Mouse (Mus musculus) neural tube, embryonic 15.5 days (tissue): ENCODE measurements at regions not wholly inside any gene's neighbourhood (a gene's known extent, or its start where the extent isn't known, plus 50 kb on each side); places are given as distances from the start of the nearest gene placed in this dataset.

ENCODE experiments used
- ATAC-seq: fragments of 200-750 bp; cut with Nextera tagmentation; 2 replicates; pipeline ENCODE4 v1.8.0; 2017; ENCODE audit warnings: mild to moderate bottlenecking, moderate TSS enrichment, moderate library complexity; ENCODE audit not compliant: low FRiP score
- H3K27ac ChIP-seq: fragments of 300-500 bp; sonication (generic); replicated peaks from 2 replicates; pipeline ENCODE4 v1.5.1; 2015; ENCODE audit warnings: mild to moderate bottlenecking, inconsistent platforms
- H3K27me3 ChIP-seq: fragments of 300-500 bp; sonication (generic); replicated peaks from 2 replicates; pipeline ENCODE4 v1.6.1; 2015; ENCODE audit warnings: inconsistent platforms
- H3K36me3 ChIP-seq: fragments of 300-500 bp; sonication (generic); 2 replicates; pipeline ENCODE4 v1.6.1; 2015; ENCODE audit warnings: inconsistent platforms
- H3K4me1 ChIP-seq: fragments of 300-500 bp; sonication (generic); 2 replicates; pipeline ENCODE4 v1.6.1; 2015; ENCODE audit warnings: inconsistent platforms
- H3K4me2 ChIP-seq: fragments of 300-500 bp; sonication (generic); 2 replicates; pipeline ENCODE4 v1.6.1; 2015; ENCODE audit warnings: inconsistent platforms, mild to moderate bottlenecking, moderate library complexity
- H3K4me3 ChIP-seq: fragments of 300-500 bp; sonication (generic); replicated peaks from 2 replicates; pipeline ENCODE4 v1.5.1; 2015; ENCODE audit warnings: mild to moderate bottlenecking, inconsistent platforms
- H3K9ac ChIP-seq: fragments of 300-500 bp; sonication (generic); replicated peaks from 2 replicates; pipeline ENCODE4 v1.6.1; 2015; ENCODE audit warnings: mild to moderate bottlenecking, inconsistent platforms
- H3K9me3 ChIP-seq: fragments of 300-500 bp; sonication (generic); replicated peaks from 2 replicates; pipeline ENCODE4 v1.6.1; 2016; ENCODE audit warnings: inconsistent platforms
- WGBS: fragments of 180-500 bp; shearing (Covaris S2); methylation state at CpG from one replicate; pipeline ENCODE4 v1.1.7; 2015; ENCODE audit warnings: mixed read lengths; 5-methylcytosine and 5-hydroxymethylcytosine counted together

DNA sequence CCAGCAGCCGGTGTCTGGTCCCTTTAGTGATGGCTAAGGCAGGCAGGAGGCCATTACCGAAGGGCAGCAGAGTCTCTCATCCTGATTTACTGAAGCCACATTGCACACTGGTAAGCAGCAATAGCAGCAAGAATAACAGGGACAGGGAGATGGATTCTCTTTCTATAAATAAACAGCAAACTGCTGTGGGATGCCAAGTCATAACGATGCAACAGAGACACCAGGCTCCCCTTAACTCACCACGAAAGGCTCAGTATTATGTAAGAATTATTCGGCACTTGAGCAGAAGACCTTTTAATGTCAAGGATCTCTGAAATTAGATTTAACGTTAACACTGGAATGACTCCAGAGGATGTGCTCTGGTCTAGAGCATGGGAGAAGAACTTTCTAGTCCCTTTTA is 202.1 kb downstream of the Ddx10 start:
- no peaks in the 10 kb centered on the region for H3K27me3 ChIP-seq
- no peak overlapping the region for H3K27ac ChIP-seq
- H3K36me3 ChIP-seq = no peaks in the 10 kb centered on the region
- H3K4me1 ChIP-seq = no peaks in the 10 kb centered on the region
- H3K4me3 ChIP-seq = no peak overlapping the region
- 52% methylated on average over 6 of the region's 6 CpGs for WGBS
- no peaks in the 10 kb centered on the region for H3K9me3 ChIP-seq
- no peak overlapping the region for H3K4me2 ChIP-seq
- H3K9ac ChIP-seq = no peak overlapping the region
- no peak for ATAC-seq

DNA sequence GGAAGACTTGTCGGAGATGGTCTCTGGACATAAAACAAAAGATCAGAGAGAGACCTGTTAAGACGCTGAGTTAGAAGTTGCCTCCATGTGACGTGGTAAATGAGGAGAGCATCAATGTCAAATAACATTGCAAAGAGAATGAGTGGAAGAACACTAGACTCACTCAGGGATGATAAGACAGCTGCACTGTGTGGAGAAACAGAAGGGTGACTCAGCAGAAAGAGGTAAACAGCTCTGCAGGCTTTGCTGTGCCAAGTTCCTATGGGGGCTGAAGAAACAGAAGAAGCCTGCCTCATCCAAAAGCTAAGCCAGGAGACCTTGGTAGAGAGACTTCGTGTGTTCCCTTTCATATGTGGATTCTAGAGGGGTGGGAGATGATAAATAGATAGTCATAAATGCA is 214.1 kb downstream of the Ddx10 start:
- ATAC-seq = no peak
- H3K4me2 ChIP-seq = no peak overlapping the region
- H3K27me3 ChIP-seq = no peaks in the 10 kb centered on the region
- no peaks in the 10 kb centered on the region for H3K4me1 ChIP-seq
- no peaks in the 10 kb centered on the region for H3K36me3 ChIP-seq
- no peak overlapping the region for H3K27ac ChIP-seq
- H3K4me3 ChIP-seq = no peak overlapping the region
- WGBS = 85% methylated on average over 4 of the region's 4 CpGs
- H3K9ac ChIP-seq = no peak overlapping the region
- no peaks in the 10 kb centered on the region for H3K9me3 ChIP-seq

DNA sequence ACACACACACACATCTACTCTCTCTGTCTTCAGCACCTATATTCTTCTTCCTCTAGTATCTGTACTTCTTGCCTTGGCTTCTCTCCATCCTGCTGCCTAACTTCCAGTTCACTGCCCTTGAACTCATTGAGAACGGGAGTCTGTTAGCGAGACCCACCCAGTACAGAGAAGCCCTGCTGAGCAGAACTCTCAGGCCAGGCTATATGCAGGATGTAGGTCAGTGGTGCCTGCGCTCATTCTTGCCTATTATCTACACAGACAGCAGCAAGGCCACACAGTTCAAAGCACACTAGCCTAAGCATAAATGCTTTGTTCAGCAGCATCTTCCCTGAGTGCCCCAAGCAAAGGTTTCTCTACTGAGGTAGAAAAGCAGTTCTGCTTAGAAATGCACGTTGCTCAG is 225.8 kb downstream of the Ddx10 start:
- Histone ChIP-seq H3K27me3 (no peaks in the 10 kb centered on the region), H3K27ac (no peak overlapping the region), H3K9ac (no peak overlapping the region), H3K9me3 (no peaks in the 10 kb centered on the region), H3K4me3 (no peak overlapping the region), H3K4me1 (no peaks in the 10 kb centered on the region), H3K4me2 (no peak overlapping the region), H3K36me3 (no peaks in the 10 kb centered on the region)
- no peak for ATAC-seq
- WGBS = 82% methylated on average over 4 of the region's 4 CpGs

DNA sequence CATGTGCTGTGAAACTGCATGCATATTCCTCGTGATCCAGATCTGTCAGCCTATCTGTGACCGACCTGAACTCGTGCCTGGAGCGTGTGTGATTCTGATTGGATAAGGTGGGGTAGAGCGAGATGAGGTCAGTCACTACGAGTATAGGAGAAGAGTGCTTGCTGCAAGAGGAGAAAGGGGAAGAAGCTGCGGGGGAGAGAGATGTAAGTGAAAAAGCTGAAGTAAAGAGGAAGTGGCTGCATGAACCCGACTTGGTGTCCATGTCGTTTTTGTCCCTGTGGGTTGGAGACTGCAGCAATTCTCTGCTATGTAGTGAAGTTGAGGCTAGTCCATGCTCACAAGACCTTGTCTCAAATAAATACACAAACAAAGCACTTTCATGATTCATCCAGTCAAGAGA is 237.1 kb downstream of the Ddx10 start:
- H3K27ac ChIP-seq = no peak overlapping the region
- H3K4me3 ChIP-seq = no peak overlapping the region
- H3K9ac ChIP-seq = no peak overlapping the region
- H3K27me3 ChIP-seq = no peaks in the 10 kb centered on the region
- no peak for ATAC-seq
- WGBS = 88% methylated on average over 9 of the region's 9 CpGs
- no peaks in the 10 kb centered on the region for H3K4me1 ChIP-seq
- no peaks in the 10 kb centered on the region for H3K36me3 ChIP-seq
- no peaks in the 10 kb centered on the region for H3K9me3 ChIP-seq
- no peak overlapping the region for H3K4me2 ChIP-seq

DNA sequence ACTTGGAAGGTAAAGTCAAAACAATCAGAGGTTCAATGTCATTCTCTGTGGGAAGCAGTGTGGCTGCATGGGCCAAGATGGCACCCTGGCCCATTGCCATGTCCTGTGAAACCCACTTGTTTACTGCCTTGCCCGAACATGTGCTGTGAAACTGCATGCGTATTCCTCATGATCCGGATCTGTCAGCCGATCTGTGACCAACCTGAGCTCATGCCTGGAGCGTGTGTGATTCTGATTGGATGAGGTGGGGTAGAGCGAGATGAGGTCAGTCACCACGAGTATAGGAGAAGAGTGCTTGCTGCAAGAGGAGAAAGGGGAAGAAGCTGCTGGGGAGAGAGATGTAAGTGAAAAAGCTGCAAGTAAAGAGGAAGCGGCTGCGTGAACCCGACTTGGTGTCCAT is 240.5 kb downstream of the Ddx10 start:
- Histone ChIP-seq H3K4me1 (no peaks in the 10 kb centered on the region), H3K9ac (no peak overlapping the region), H3K27ac (no peak overlapping the region), H3K9me3 (no peaks in the 10 kb centered on the region), H3K27me3 (no peaks in the 10 kb centered on the region), H3K4me2 (no peak overlapping the region), H3K4me3 (no peak overlapping the region), H3K36me3 (no peaks in the 10 kb centered on the region)
- WGBS = 93% methylated on average over 10 of the region's 10 CpGs
- ATAC-seq = no peak

DNA sequence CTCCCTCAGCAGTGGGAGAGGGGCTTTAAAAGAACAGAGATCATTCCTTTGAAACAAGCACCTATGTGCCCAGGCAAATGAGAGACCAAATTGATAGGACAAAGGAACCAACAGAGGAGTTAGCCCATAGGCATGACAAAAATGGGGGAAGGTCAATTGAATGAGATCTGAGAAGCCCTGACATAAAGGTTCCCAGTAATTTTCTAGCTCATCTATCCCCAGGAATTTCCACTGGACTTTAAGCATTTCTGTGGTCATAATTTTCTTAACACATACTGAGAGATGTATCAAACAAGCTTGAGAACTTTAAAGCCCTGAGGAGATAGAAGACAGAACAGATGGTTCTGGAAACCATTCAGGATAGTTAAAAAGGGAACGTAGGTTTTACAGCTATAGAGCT is 241.8 kb downstream of the Ddx10 start:
- no peak for ATAC-seq
- Histone ChIP-seq H3K4me3 (no peak overlapping the region), H3K9me3 (no peaks in the 10 kb centered on the region), H3K36me3 (no peaks in the 10 kb centered on the region), H3K27ac (no peak overlapping the region), H3K4me1 (no peaks in the 10 kb centered on the region), H3K27me3 (no peaks in the 10 kb centered on the region), H3K4me2 (no peak overlapping the region), H3K9ac (no peak overlapping the region)
- 65% methylated on average over 1 of the region's 1 CpGs for WGBS

DNA sequence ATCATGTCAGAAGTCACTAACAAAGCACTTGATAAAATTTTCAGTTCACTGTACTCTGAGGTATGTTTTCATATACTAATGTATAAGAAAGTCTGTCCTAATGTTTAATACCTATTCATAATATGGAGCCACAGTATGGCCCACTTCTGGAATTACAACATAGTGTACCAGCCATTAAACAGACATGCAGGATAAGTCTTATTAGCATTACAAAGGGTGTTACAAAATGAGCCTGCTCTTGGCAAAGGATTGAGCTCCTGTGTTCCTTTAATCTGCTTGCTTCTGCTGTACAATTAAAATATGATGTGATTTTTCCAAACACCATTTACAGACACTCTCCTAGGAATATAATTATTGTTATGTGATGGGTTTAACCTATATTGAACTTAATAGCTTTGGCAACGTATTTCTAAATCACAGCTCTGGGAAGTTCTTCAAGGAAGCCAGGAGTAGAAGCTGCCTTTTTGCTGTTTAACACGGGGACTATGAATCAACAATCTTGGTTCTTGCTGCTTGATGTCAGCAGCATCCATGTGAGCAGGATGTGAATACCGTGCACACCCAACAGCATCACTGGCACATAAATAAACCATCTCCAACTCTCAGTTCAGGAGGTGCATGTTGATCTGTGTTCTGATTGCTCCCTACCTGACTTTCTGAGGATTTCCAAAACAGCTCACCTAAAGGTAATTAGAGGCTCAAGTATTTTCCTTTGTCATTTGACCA is 243.4 kb downstream of the Ddx10 start:
- no peak overlapping the region for H3K4me2 ChIP-seq
- 42% methylated on average over 3 of the region's 3 CpGs for WGBS
- no peaks in the 10 kb centered on the region for H3K27me3 ChIP-seq
- H3K36me3 ChIP-seq = no peaks in the 10 kb centered on the region
- ATAC-seq = no peak
- no peaks in the 10 kb centered on the region for H3K4me1 ChIP-seq
- no peak overlapping the region for H3K4me3 ChIP-seq
- H3K27ac ChIP-seq = 0 out of 2 replicates have a peak overlapping the region, but pooled peaks have one; percentile 29
- no peaks in the 10 kb centered on the region for H3K9me3 ChIP-seq
- no peak overlapping the region for H3K9ac ChIP-seq

DNA sequence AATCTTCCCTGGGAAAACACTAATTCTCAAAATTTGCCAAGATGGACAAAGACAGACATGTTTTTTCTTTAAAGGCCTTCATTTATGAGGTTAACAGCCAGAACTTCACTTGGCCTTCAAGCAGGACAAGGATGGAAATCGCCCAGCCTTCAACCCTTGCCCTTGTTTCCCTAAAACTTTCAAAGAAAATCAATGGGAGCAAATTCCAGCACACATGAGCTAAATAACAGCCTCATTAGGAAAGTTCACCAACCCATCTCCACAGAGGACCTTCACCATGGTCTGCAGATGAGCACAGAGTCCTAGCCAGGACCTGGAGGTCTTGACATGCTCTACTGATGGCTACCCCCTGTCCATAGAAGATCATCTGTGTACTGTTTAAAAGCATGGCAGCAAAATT is 271.8 kb downstream of the Ddx10 start:
- no peak for ATAC-seq
- WGBS = 85% methylated on average over 1 of the region's 1 CpGs
- no peak overlapping the region for H3K27ac ChIP-seq

DNA sequence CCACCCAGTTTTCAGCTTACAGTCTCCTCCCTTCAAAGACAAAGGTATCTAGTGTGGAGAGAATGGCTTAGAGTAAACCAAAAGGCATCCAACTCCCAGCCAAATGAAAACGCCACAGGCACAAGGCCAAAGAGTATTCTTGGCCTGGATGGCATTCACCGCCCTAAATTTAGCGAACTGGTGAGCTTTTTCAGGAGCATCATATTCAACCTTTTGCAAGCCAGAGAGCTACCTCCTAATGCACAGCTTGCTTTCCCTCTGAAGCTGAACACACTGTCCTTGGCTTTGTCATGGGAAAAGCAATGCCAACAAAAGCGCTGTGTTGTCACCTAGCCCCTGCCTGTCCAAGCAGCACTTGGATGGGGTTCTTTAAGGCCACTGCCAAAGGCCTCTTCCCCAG is 282.2 kb downstream of the Ddx10 start:
- H3K4me2 ChIP-seq = no peak overlapping the region
- H3K27me3 ChIP-seq = no peaks in the 10 kb centered on the region
- H3K36me3 ChIP-seq = no peaks in the 10 kb centered on the region
- no peaks in the 10 kb centered on the region for H3K9me3 ChIP-seq
- no peak overlapping the region for H3K9ac ChIP-seq
- no peak overlapping the region for H3K4me3 ChIP-seq
- no peak overlapping the region for H3K27ac ChIP-seq
- WGBS = 91% methylated on average over 4 of the region's 4 CpGs
- H3K4me1 ChIP-seq = no peaks in the 10 kb centered on the region
- ATAC-seq = no peak

More for the DNA sequence above, 271.8 kb downstream of the Ddx10 start:
- Histone ChIP-seq H3K27me3 (no peaks in the 10 kb centered on the region), H3K9ac (no peak overlapping the region), H3K4me3 (no peak overlapping the region), H3K9me3 (no peaks in the 10 kb centered on the region), H3K4me1 (no peaks in the 10 kb centered on the region), H3K36me3 (no peaks in the 10 kb centered on the region), H3K4me2 (no peak overlapping the region)

DNA sequence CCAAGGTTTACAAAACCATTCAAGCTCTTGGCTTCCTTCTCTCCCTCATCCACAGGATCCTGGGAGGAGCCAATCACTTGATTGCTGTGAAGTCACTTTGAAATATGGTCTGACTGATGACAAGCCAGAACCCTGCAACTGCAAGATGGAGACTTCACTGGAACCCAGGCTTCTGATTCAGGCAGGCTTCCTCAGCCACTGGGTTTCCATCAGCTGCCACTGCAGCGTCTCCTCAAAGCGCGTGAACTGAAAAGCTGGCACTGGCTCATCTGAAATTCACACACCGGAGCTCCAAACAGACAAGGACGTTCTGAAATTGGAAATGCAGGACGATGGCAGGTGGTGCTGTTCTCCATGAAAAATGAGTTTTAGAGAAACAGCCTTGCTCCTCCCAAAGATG is 280.1 kb upstream of the AI593442 start:
- no peak overlapping the region for H3K4me3 ChIP-seq
- no peaks in the 10 kb centered on the region for H3K4me1 ChIP-seq
- no peak overlapping the region for H3K9ac ChIP-seq
- no peaks in the 10 kb centered on the region for H3K27me3 ChIP-seq
- peak overlapping the region; percentile 38; the same call in 1 of the 2 replicates for H3K27ac ChIP-seq
- WGBS = 63% methylated on average over 6 of the region's 6 CpGs
- no peak overlapping the region for H3K4me2 ChIP-seq
- H3K9me3 ChIP-seq = no peaks in the 10 kb centered on the region
- ATAC-seq = no peak
- no peaks in the 10 kb centered on the region for H3K36me3 ChIP-seq

DNA sequence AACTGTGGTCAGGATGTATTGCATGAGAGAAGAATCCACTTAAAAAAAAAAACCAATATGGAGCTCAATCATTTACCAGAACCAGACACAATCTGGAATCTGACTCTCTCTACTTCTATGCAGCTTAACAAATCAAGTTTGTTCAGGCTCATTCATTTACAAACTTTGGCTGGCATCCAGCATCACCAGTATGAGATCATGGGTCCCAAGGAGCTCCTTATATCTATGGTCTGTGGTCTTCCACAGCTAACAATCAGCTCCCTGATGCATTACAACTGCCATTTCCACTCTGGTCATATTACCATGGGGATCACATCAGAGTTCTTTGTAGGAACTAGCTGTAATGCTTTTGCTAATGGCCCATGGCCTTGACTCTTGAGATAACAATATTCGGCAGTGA is 277.7 kb upstream of the AI593442 start:
- no peaks in the 10 kb centered on the region for H3K9me3 ChIP-seq
- H3K27ac ChIP-seq = no peak overlapping the region
- H3K4me2 ChIP-seq = no peak overlapping the region
- WGBS = 58% methylated on average over 1 of the region's 1 CpGs
- no peaks in the 10 kb centered on the region for H3K36me3 ChIP-seq
- H3K27me3 ChIP-seq = no peaks in the 10 kb centered on the region
- ATAC-seq = no peak
- no peak overlapping the region for H3K9ac ChIP-seq
- H3K4me3 ChIP-seq = no peak overlapping the region
- no peaks in the 10 kb centered on the region for H3K4me1 ChIP-seq

DNA sequence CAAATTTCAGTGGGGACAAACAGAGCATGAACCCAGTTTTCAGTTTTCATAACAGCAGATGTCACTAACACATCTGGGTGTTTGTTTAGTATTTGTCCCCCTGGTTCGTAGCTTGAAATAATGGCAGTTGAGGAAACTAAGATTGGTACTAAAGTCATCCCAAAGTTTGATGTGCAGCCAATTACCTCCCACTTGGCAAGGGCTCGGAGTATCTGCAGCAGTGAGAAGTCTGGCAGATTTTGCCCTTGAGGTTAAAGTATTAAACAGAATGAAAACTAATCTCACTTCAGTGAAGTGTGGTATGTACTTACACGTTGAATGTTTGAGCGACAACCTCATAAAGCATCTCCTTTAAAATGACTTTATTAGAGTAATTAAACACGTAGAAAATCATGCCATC is 264.5 kb upstream of the AI593442 start:
- Histone ChIP-seq H3K27me3 (no peaks in the 10 kb centered on the region), H3K27ac (no peak overlapping the region), H3K4me1 (peaks cover 12% of the 10 kb centered on the region), H3K4me2 (no peak overlapping the region), H3K4me3 (no peak overlapping the region), H3K9ac (no peak overlapping the region), H3K9me3 (no peaks in the 10 kb centered on the region), H3K36me3 (no peaks in the 10 kb centered on the region)
- ATAC-seq = no peak
- WGBS = 48% methylated on average over 5 of the region's 5 CpGs

DNA sequence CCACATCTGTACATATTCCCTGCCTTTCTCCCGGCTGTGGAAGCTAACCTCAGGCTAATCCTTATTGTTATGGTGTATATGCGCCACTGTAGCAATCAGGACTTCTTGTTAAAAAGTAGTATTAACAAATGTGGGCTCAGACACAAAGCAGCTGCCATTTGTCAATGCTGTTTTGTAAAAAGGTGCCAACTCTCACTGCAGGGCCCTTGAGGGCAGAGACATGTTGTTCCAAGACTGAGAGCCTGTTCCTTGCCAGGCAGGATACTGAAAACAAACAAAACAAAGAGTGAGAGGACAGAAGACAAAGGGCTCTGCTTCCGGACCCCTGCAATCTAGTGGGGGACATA is 262.0 kb upstream of the AI593442 start:
- H3K4me2 ChIP-seq = no peak overlapping the region
- H3K27me3 ChIP-seq = no peaks in the 10 kb centered on the region
- H3K9ac ChIP-seq = no peak overlapping the region
- H3K27ac ChIP-seq = peak overlapping the region; percentile 24
- no peaks in the 10 kb centered on the region for H3K9me3 ChIP-seq
- peaks cover 12% of the 10 kb centered on the region for H3K4me1 ChIP-seq
- ATAC-seq = peak; percentile 67
- no peaks in the 10 kb centered on the region for H3K36me3 ChIP-seq
- 33% methylated on average over 3 of the region's 3 CpGs for WGBS
- no peak overlapping the region for H3K4me3 ChIP-seq
